Mouse (Mus musculus) MEL (cell line): Measurements from ENCODE around the gene Akt1s1. TPM values are rescaled to one million over a fixed set of nuclear protein-coding genes. Genes with fewer than 3 reads are reported as not detected.

Source experiments
- DNase-seq: peaks from one replicate; pipeline ENCODE4 v3.0.0; 2011; ENCODE audit warnings: low read depth, low spot score
- H3K27ac ChIP-seq: 2 replicates; pipeline ENCODE4 v1.5.1; 2012; ENCODE audit warnings: low read depth, mild to moderate bottlenecking, control low read depth, low read length, moderate library complexity; ENCODE audit not compliant: control insufficient read depth
- H3K27me3 ChIP-seq, 2 experiments: fragments of 150-350 bp in 1 of 2; sonication (generic) in 1 of 2; 2 replicates each; pipeline ENCODE4 v1.6.1; 2012; ENCODE audit warnings: low read length in 2 of 2, mild to moderate bottlenecking in 2 of 2, improper control_type of control experiment in 1 of 2, moderate library complexity in 1 of 2; ENCODE audit not compliant: insufficient read depth in 2 of 2, control insufficient read depth in 1 of 2
- H3K36me3 ChIP-seq, 2 experiments: 2 replicates each; pipeline ENCODE4 v1.6.1; 2012 to 2014; ENCODE audit warnings: low read length in 2 of 2, improper control_type of control experiment in 1 of 2, inconsistent platforms in 1 of 2, mild to moderate bottlenecking in 1 of 2; ENCODE audit not compliant: insufficient read depth in 2 of 2, control insufficient read depth in 1 of 2
- H3K4me1 ChIP-seq, 2 experiments: fragments of 150-350 bp in 1 of 2; sonication (generic) in 1 of 2; 2 replicates each; pipeline ENCODE4 v1.6.1; 2012; ENCODE audit warnings: low read length in 2 of 2, improper control_type of control experiment in 1 of 2, mild to moderate bottlenecking in 1 of 2; ENCODE audit not compliant: insufficient read depth in 2 of 2, control insufficient read depth in 1 of 2
- H3K4me3 ChIP-seq, 2 experiments: fragments of 150-350 bp in 1 of 2; sonication (generic) in 1 of 2; 2 replicates each; pipeline ENCODE4 v1.5.1; 2012; ENCODE audit warnings: low read depth in 2 of 2, low read length in 2 of 2, mild to moderate bottlenecking in 2 of 2, moderate library complexity in 2 of 2, control low read depth in 1 of 2, improper control_type of control experiment in 1 of 2; ENCODE audit not compliant: control insufficient read depth in 1 of 2, insufficient read depth in 1 of 2
- H3K79me2 ChIP-seq: 2 replicates; pipeline ENCODE4 v1.6.1; 2012; ENCODE audit warnings: mild to moderate bottlenecking, low read length, moderate library complexity; ENCODE audit not compliant: control insufficient read depth, poor library complexity, insufficient read depth
- H3K9ac ChIP-seq: 2 replicates; pipeline ENCODE4 v1.6.1; 2012; ENCODE audit warnings: low read depth, mild to moderate bottlenecking, control low read depth, low read length, moderate library complexity; ENCODE audit not compliant: control insufficient read depth, poor library complexity, severe bottlenecking
- H3K9me3 ChIP-seq: fragments of 150-350 bp; sonication (generic); replicated peaks from 2 replicates; pipeline ENCODE4 v1.6.1; 2012; ENCODE audit warnings: mild to moderate bottlenecking, low read length, improper control_type of control experiment, moderate library complexity; ENCODE audit not compliant: insufficient read depth
- BHLHE40 ChIP-seq: IDR thresholded peaks from 2 replicates; pipeline ENCODE4 v1.6.1; 2012; ENCODE audit warnings: low read depth, mild to moderate bottlenecking, inconsistent platforms, low read length, improper control_type of control experiment, borderline replicate concordance
- CHD1 ChIP-seq: IDR thresholded peaks from 2 replicates; pipeline ENCODE4 v1.6.1; 2012; ENCODE audit warnings: low read depth, mild to moderate bottlenecking, inconsistent platforms, low read length, improper control_type of control experiment
- CTCF ChIP-seq, 3 experiments: IDR thresholded peaks in 2 of 3; conservative IDR thresholded peaks in 1 of 3; 2 replicates each; pipeline ENCODE4 v1.5.1; 2011 to 2012; ENCODE audit warnings: low read length in 3 of 3, low read depth in 2 of 3, mild to moderate bottlenecking in 2 of 3, improper control_type of control experiment in 1 of 3, inconsistent platforms in 1 of 3, mixed read lengths in 1 of 3, moderate library complexity in 1 of 3; ENCODE audit not compliant: control insufficient read depth in 1 of 3, insufficient read depth in 1 of 3, poor library complexity in 1 of 3, severe bottlenecking in 1 of 3
- GABPA ChIP-seq: IDR thresholded peaks from 2 replicates; pipeline ENCODE4 v1.6.1; 2012; ENCODE audit warnings: low read depth, mild to moderate bottlenecking, inconsistent platforms, low read length, improper control_type of control experiment, moderate library complexity
- HCFC1 ChIP-seq: IDR thresholded peaks from 2 replicates; pipeline ENCODE4 v1.6.1; 2012; ENCODE audit warnings: low read depth, mild to moderate bottlenecking, inconsistent platforms, low read length, improper control_type of control experiment, moderate library complexity
- KAT2A ChIP-seq: conservative IDR thresholded peaks from 2 replicates; pipeline ENCODE4 v1.6.1; 2012; ENCODE audit warnings: low read depth, low read length, improper control_type of control experiment, inconsistent platforms
- MAFK ChIP-seq: IDR thresholded peaks from 2 replicates; pipeline ENCODE4 v1.6.1; 2011; ENCODE audit warnings: low read depth, mild to moderate bottlenecking, low read length, improper control_type of control experiment, borderline replicate concordance
- MAX ChIP-seq: IDR thresholded peaks from 2 replicates; pipeline ENCODE4 v1.6.1; 2011; ENCODE audit warnings: low read length, improper control_type of control experiment
- MAZ ChIP-seq: IDR thresholded peaks from 2 replicates; pipeline ENCODE4 v1.6.1; 2012; ENCODE audit warnings: low read depth, mild to moderate bottlenecking, inconsistent platforms, low read length, improper control_type of control experiment
- MXI1 ChIP-seq: IDR thresholded peaks from 2 replicates; pipeline ENCODE4 v1.6.1; 2011; ENCODE audit warnings: mild to moderate bottlenecking, low read depth, low read length, improper control_type of control experiment
- MYC ChIP-seq: IDR thresholded peaks from 2 replicates; pipeline ENCODE4 v1.6.1; 2011; ENCODE audit warnings: low read depth, mild to moderate bottlenecking, low read length, improper control_type of control experiment, moderate library complexity
- SIN3A ChIP-seq: IDR thresholded peaks from 2 replicates; pipeline ENCODE4 v1.6.1; 2012; ENCODE audit warnings: low read length, improper control_type of control experiment, inconsistent platforms
- TAL1 ChIP-seq: IDR thresholded peaks from 2 replicates; pipeline ENCODE4 v1.6.1; 2012; ENCODE audit warnings: mild to moderate bottlenecking, inconsistent platforms, low read length, moderate library complexity, mixed read lengths
- USF2 ChIP-seq, 2 experiments: IDR thresholded peaks; 2 replicates each; pipeline ENCODE4 v1.6.1; 2011 to 2012; ENCODE audit warnings: improper control_type of control experiment in 2 of 2, low read length in 2 of 2, borderline replicate concordance in 1 of 2, inconsistent platforms in 1 of 2, low read depth in 1 of 2, mild to moderate bottlenecking in 1 of 2; ENCODE audit not compliant: insufficient read depth in 1 of 2
- ZC3H11A ChIP-seq: IDR thresholded peaks from 2 replicates; pipeline ENCODE4 v1.6.1; 2012; ENCODE audit warnings: low read depth, mild to moderate bottlenecking, inconsistent platforms, low read length, improper control_type of control experiment
- ZKSCAN1 ChIP-seq: IDR thresholded peaks from 2 replicates; pipeline ENCODE4 v1.6.1; 2012; ENCODE audit warnings: low read depth, mild to moderate bottlenecking, inconsistent platforms, low read length, improper control_type of control experiment, moderate library complexity
- ZMIZ1 ChIP-seq: IDR thresholded peaks from 2 replicates; pipeline ENCODE4 v1.6.1; 2012; ENCODE audit warnings: low read depth, mild to moderate bottlenecking, inconsistent platforms, low read length, improper control_type of control experiment, moderate library complexity
- polyA plus RNA-seq, 2 experiments: library from polyadenylated mRNA; stranded (reverse) in 1 of 2; unstranded in 1 of 2; fragments of >175 nt in 1 of 2; fragments of >200 nt in 1 of 2; gene quantifications; 2 replicates each; pipeline versions ENCODE4 v1.2.1 to v1.2.4; 2012; ENCODE audit warnings: low replicate concordance in 2 of 2, low read depth in 1 of 2; ENCODE audit not compliant: insufficient read length in 2 of 2, insufficient read depth in 1 of 2, missing spikeins in 1 of 2
- total RNA-seq: library from RNA; depleted of rRNA; stranded (reverse); fragments of 300-350 nt; gene quantifications from 2 replicates; pipeline ENCODE4 v1.2.3, GENCODE M21; 2012

Gene Akt1s1
- total and polyA plus RNA-seq, 3 experiments: 37.3 to 71.8 TPM; not detected in 1

DNA sequence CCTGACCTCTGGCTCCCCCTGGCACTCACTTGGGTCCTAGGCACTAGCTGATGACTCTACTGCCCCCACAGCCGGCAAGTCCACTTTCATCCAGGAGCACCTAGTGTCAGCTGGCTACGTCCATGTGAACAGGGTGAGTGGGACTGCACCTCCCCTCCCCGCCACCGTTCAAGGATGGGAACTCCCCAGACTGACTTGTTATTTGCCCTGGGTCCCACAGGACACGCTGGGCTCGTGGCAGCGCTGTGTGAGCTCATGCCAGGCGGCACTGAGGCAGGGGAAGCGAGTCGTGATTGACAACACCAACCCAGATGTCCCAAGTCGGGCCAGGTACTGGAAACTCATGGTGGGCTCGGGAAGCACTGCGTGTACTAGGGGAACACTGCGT is 12.6 kb downstream of the Akt1s1 start:
- peaks cover 0 to 6% of the 10 kb centered on the region in 2 experiments; a peak in 3 of 4 replicates for H3K4me1 ChIP-seq
- no peak overlapping the region for H3K27ac ChIP-seq

DNA sequence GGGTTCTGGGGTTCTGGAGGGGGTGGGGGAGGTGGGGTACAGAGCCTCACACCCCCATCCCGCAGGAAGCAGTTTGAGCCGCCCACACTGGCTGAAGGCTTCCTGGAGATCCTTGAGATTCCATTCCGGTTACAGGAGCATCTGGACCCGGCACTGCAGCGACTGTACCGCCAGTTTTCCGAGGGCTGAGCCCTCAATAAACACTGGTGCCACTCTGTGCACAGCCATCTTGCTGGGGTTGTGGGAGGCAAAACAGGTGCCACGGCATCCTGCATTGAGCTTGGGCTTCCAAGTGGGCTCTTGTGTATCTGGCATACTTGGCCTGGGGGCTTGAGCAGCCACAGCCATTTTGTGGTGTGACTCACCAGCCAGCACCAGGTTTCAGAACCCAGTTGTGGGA is 13.6 kb downstream of the Akt1s1 start:
- H3K9me3 ChIP-seq: no peaks in the 10 kb centered on the region
- DNase-seq: no peak
- H3K9ac ChIP-seq: no peak overlapping the region
- no peak overlapping the region for H3K27ac ChIP-seq
- H3K4me3 ChIP-seq: no peak overlapping the region
- peaks cover 4% of the 10 kb centered on the region for H3K79me2 ChIP-seq
- no peaks in the 10 kb centered on the region for H3K27me3 ChIP-seq
- no peaks in the 10 kb centered on the region; a peak in 2 of 4 replicates for H3K36me3 ChIP-seq
- TF ChIP-seq TAL1: no peak
- no peak for TF ChIP-seq CTCF (IDR thresholded peaks at IDR 0.05 in 2 of 3, conservative IDR thresholded peaks at IDR 0.05 in 1 of 3; ENCODE audit: control insufficient read depth in 1 of 3, insufficient read depth in 1 of 3, low read depth in 2 of 3, low read length in 3 of 3, poor library complexity in 1 of 3, severe bottlenecking in 1 of 3)
- TF ChIP-seq KAT2A: no peak
- no peak for TF ChIP-seq MYC
- TF ChIP-seq MAFK: no peak
- TF ChIP-seq HCFC1: no peak
- TF ChIP-seq USF2 (IDR thresholded peaks at IDR 0.05; ENCODE audit: borderline replicate concordance in 1 of 2, insufficient read depth in 1 of 2, low read depth in 1 of 2, low read length in 2 of 2): no peak
- no peak for TF ChIP-seq GABPA
- TF ChIP-seq, all 39 proteins: peak for 0
- peaks cover 0 to 5% of the 10 kb centered on the region in 2 experiments; a peak in 2 of 4 replicates for H3K4me1 ChIP-seq

More for the DNA sequence above, 12.6 kb downstream of the Akt1s1 start:
- no peak for DNase-seq
- peaks cover 6% of the 10 kb centered on the region for H3K79me2 ChIP-seq
- no peak overlapping the region for H3K4me3 ChIP-seq
- H3K9me3 ChIP-seq: no peaks in the 10 kb centered on the region
- H3K9ac ChIP-seq: no peak overlapping the region
- no peaks in the 10 kb centered on the region for H3K27me3 ChIP-seq
- TF ChIP-seq ZMIZ1 (no peak), KAT2A (no peak), MAX (no peak), MXI1 (no peak), BHLHE40 (no peak), ZC3H11A (no peak), CHD1 (no peak)
- peaks cover 0 to 1% of the 10 kb centered on the region in 2 experiments; a peak in 2 of 4 replicates for H3K36me3 ChIP-seq

- no peaks in the 10 kb centered on the region for H3K9me3 ChIP-seq
- peaks cover 0 to 2% of the 10 kb centered on the region in 2 experiments; a peak in 2 of 4 replicates for H3K4me1 ChIP-seq
- no peak for DNase-seq
- peaks cover 4% of the 10 kb centered on the region; the same call in 1 of the 2 replicates for H3K79me2 ChIP-seq
- H3K4me3 ChIP-seq: no peak overlapping the region
- H3K36me3 ChIP-seq: no peaks in the 10 kb centered on the region; a peak in 2 of 4 replicates
- H3K27me3 ChIP-seq: no peaks in the 10 kb centered on the region
- no peak overlapping the region for H3K9ac ChIP-seq
- no peak overlapping the region for H3K27ac ChIP-seq
- TF ChIP-seq MAZ (no peak), MYC (no peak), SIN3A (no peak), ZC3H11A (no peak), ZKSCAN1 (no peak)
Measured at GRCm38 (mm10) chr7:44863210-44863609, 14.4 kb downstream of the Akt1s1 start.
